ENCODE assay signal across 15 mouse cellular contexts in genomic region chr12:74528983-74529566, GRCm38 (mm10).
DNase-seq lines count a peak whose midpoint lies in the region; ATAC-seq lines count a peak whose summit lies in the region.
"Had no signal": no experiment of that assay in that cellular context is flagged by ENCODE, and none has a peak within 500 bp of the region (broad histone marks: within the 10 kb centered on the region; RNA-seq: fewer than 3 reads in every experiment).

No protein-coding gene starts in this region.

- no peaks in the 10 kb centered on the region for H3K27me3 ChIP-seq in intestine, embryonic 15.5 days (replicated peaks)
- no peaks in the 10 kb centered on the region for H3K27me3 ChIP-seq in hindbrain, embryonic 10.5 days (ENCODE audit: insufficient read depth, poor library complexity, severe bottlenecking)
- H3K27me3 ChIP-seq: embryonic facial prominence, embryonic 13.5 days; liver, embryonic 12.5 days had no signal

- 59% methylated on average over 5 of the region's 5 CpGs for WGBS in intestine, embryonic 15.5 days
- WGBS in hindbrain, embryonic 10.5 days, result 89% methylated on average over 5 of the region's 5 CpGs

- peak; percentile 58; the same call in 1 of the 2 replicates for ATAC-seq in intestine, embryonic 15.5 days
- ATAC-seq: forebrain, embryonic 14.5 days; inflammation-experienced regulatory T-cells, adult 6 months; liver, embryonic 12.5 days had no signal

- no peak overlapping the region for H3K27ac ChIP-seq in intestine, embryonic 15.5 days
- H3K27ac ChIP-seq in hindbrain, embryonic 10.5 days, result no peak overlapping the region
- H3K27ac ChIP-seq: embryonic facial prominence, embryonic 13.5 days; liver, embryonic 12.5 days had no signal

- no peak overlapping the region for H3K4me3 ChIP-seq in intestine, embryonic 15.5 days (replicated peaks)
- H3K4me3 ChIP-seq in hindbrain, embryonic 10.5 days, result no peak overlapping the region
- H3K4me3 ChIP-seq: embryonic facial prominence, embryonic 13.5 days; liver, embryonic 12.5 days; myocyte had no signal

- no peak overlapping the region for H3K4me2 ChIP-seq in intestine, embryonic 15.5 days (replicated peaks)
- H3K4me2 ChIP-seq: embryonic facial prominence, embryonic 13.5 days; liver, embryonic 12.5 days had no signal

- H3K36me3 ChIP-seq in intestine, embryonic 15.5 days, result no peaks in the 10 kb centered on the region
- no peaks in the 10 kb centered on the region for H3K36me3 ChIP-seq in hindbrain, embryonic 10.5 days
- H3K36me3 ChIP-seq: embryonic facial prominence, embryonic 13.5 days; liver, embryonic 12.5 days had no signal

- H3K4me1 ChIP-seq in intestine, embryonic 15.5 days (replicated peaks), result no peaks in the 10 kb centered on the region
- H3K4me1 ChIP-seq in hindbrain, embryonic 10.5 days (replicated peaks), result 0 out of 2 replicates have a peak, but pooled peaks cover 5% of the 10 kb centered on the region
- H3K4me1 ChIP-seq: embryonic facial prominence, embryonic 13.5 days; liver, embryonic 12.5 days had no signal

- no peaks in the 10 kb centered on the region for H3K9me3 ChIP-seq in intestine, embryonic 15.5 days
- H3K9me3 ChIP-seq in hindbrain, embryonic 10.5 days, result no peaks in the 10 kb centered on the region
- H3K9me3 ChIP-seq: embryonic facial prominence, embryonic 13.5 days; liver, embryonic 12.5 days had no signal

- H3K9ac ChIP-seq in intestine, embryonic 15.5 days, result no peak overlapping the region
- H3K9ac ChIP-seq: embryonic facial prominence, embryonic 13.5 days; liver, embryonic 12.5 days had no signal

- DNase-seq in gastrocnemius, adult 18-20 months (ENCODE audit: low spot score), result peak; percentile 2
- DNase-seq in gastrocnemius, postnatal 10 days, result no peak
- DNase-seq in ovary, adult 18-20 months (ENCODE audit: low spot score), result peak; percentile 8
- DNase-seq in ovary, postnatal 10 days (ENCODE audit: low spot score), result no peak
- peak; percentile 2 for DNase-seq in lung, postnatal 25 days (ENCODE audit: low spot score)
- DNase-seq in right cerebral cortex, postnatal 14 days, result no peak
- no peak for DNase-seq in hindbrain, embryonic 10.5 days (ENCODE audit: low spot score)
- DNase-seq: B cell, adult 2 months; cerebellum, adult 8-10 months had no signal

Comparison
In these comparisons a context has a peak if more than half of its experiments do, and no peak if none do; other contexts are left out.
1. DNase-seq: peak in gastrocnemius, adult 18-20 months (single experiment), ovary, adult 18-20 months (single experiment) and lung, postnatal 25 days (single experiment); none in gastrocnemius, postnatal 10 days (single experiment), ovary, postnatal 10 days (single experiment), right cerebral cortex, postnatal 14 days (single experiment) and hindbrain, embryonic 10.5 days (single experiment).